Mouse (Mus musculus) MEL (cell line): ENCODE results near the gene Ccng2. TPM values are rescaled to one million over a fixed set of nuclear protein-coding genes. Genes with fewer than 3 reads are reported as not detected.

Experiments
- DNase-seq: peaks from one replicate; pipeline ENCODE4 v3.0.0; 2011; ENCODE audit warnings: low read depth, low spot score
- H3K27ac ChIP-seq: 2 replicates; pipeline ENCODE4 v1.5.1; 2012; ENCODE audit warnings: low read depth, mild to moderate bottlenecking, control low read depth, low read length, moderate library complexity; ENCODE audit not compliant: control insufficient read depth
- H3K27me3 ChIP-seq, 2 experiments: fragments of 150-350 bp in 1 of 2; sonication (generic) in 1 of 2; 2 replicates each; pipeline ENCODE4 v1.6.1; 2012; ENCODE audit warnings: low read length in 2 of 2, mild to moderate bottlenecking in 2 of 2, improper control_type of control experiment in 1 of 2, moderate library complexity in 1 of 2; ENCODE audit not compliant: insufficient read depth in 2 of 2, control insufficient read depth in 1 of 2
- H3K36me3 ChIP-seq, 2 experiments: 2 replicates each; pipeline ENCODE4 v1.6.1; 2012 to 2014; ENCODE audit warnings: low read length in 2 of 2, improper control_type of control experiment in 1 of 2, inconsistent platforms in 1 of 2, mild to moderate bottlenecking in 1 of 2; ENCODE audit not compliant: insufficient read depth in 2 of 2, control insufficient read depth in 1 of 2
- H3K4me1 ChIP-seq, 2 experiments: fragments of 150-350 bp in 1 of 2; sonication (generic) in 1 of 2; 2 replicates each; pipeline ENCODE4 v1.6.1; 2012; ENCODE audit warnings: low read length in 2 of 2, improper control_type of control experiment in 1 of 2, mild to moderate bottlenecking in 1 of 2; ENCODE audit not compliant: insufficient read depth in 2 of 2, control insufficient read depth in 1 of 2
- H3K4me3 ChIP-seq, 2 experiments: fragments of 150-350 bp in 1 of 2; sonication (generic) in 1 of 2; 2 replicates each; pipeline ENCODE4 v1.5.1; 2012; ENCODE audit warnings: low read depth in 2 of 2, low read length in 2 of 2, mild to moderate bottlenecking in 2 of 2, moderate library complexity in 2 of 2, control low read depth in 1 of 2, improper control_type of control experiment in 1 of 2; ENCODE audit not compliant: control insufficient read depth in 1 of 2, insufficient read depth in 1 of 2
- H3K79me2 ChIP-seq: 2 replicates; pipeline ENCODE4 v1.6.1; 2012; ENCODE audit warnings: mild to moderate bottlenecking, low read length, moderate library complexity; ENCODE audit not compliant: control insufficient read depth, poor library complexity, insufficient read depth
- H3K9ac ChIP-seq: 2 replicates; pipeline ENCODE4 v1.6.1; 2012; ENCODE audit warnings: low read depth, mild to moderate bottlenecking, control low read depth, low read length, moderate library complexity; ENCODE audit not compliant: control insufficient read depth, poor library complexity, severe bottlenecking
- H3K9me3 ChIP-seq: fragments of 150-350 bp; sonication (generic); replicated peaks from 2 replicates; pipeline ENCODE4 v1.6.1; 2012; ENCODE audit warnings: mild to moderate bottlenecking, low read length, improper control_type of control experiment, moderate library complexity; ENCODE audit not compliant: insufficient read depth
- BHLHE40 ChIP-seq: IDR thresholded peaks from 2 replicates; pipeline ENCODE4 v1.6.1; 2012; ENCODE audit warnings: low read depth, mild to moderate bottlenecking, inconsistent platforms, low read length, improper control_type of control experiment, borderline replicate concordance
- CHD1 ChIP-seq: IDR thresholded peaks from 2 replicates; pipeline ENCODE4 v1.6.1; 2012; ENCODE audit warnings: low read depth, mild to moderate bottlenecking, inconsistent platforms, low read length, improper control_type of control experiment
- CHD2 ChIP-seq: IDR thresholded peaks from 2 replicates; pipeline ENCODE4 v1.6.1; 2011; ENCODE audit warnings: low read length, improper control_type of control experiment
- E2F4 ChIP-seq: IDR thresholded peaks from 2 replicates; pipeline ENCODE4 v1.6.1; 2011; ENCODE audit warnings: low read depth, low read length, improper control_type of control experiment, borderline replicate concordance
- EP300 ChIP-seq, 2 experiments: IDR thresholded peaks; 2 replicates each; pipeline ENCODE4 v1.6.1; 2011; ENCODE audit warnings: improper control_type of control experiment in 2 of 2, low read length in 2 of 2, low read depth in 1 of 2, mild to moderate bottlenecking in 1 of 2
- GATA1 ChIP-seq: IDR thresholded peaks from 2 replicates; pipeline ENCODE4 v1.6.1; 2011; ENCODE audit warnings: low read depth, low read length, improper control_type of control experiment
- HCFC1 ChIP-seq: IDR thresholded peaks from 2 replicates; pipeline ENCODE4 v1.6.1; 2012; ENCODE audit warnings: low read depth, mild to moderate bottlenecking, inconsistent platforms, low read length, improper control_type of control experiment, moderate library complexity
- KAT2A ChIP-seq: conservative IDR thresholded peaks from 2 replicates; pipeline ENCODE4 v1.6.1; 2012; ENCODE audit warnings: low read depth, low read length, improper control_type of control experiment, inconsistent platforms
- MAFK ChIP-seq: IDR thresholded peaks from 2 replicates; pipeline ENCODE4 v1.6.1; 2011; ENCODE audit warnings: low read depth, mild to moderate bottlenecking, low read length, improper control_type of control experiment, borderline replicate concordance
- MYB ChIP-seq: IDR thresholded peaks from 2 replicates; pipeline ENCODE4 v1.6.1; 2011; ENCODE audit warnings: mild to moderate bottlenecking, low read depth, low read length, improper control_type of control experiment
- MYC ChIP-seq: IDR thresholded peaks from 2 replicates; pipeline ENCODE4 v1.6.1; 2011; ENCODE audit warnings: low read depth, mild to moderate bottlenecking, low read length, improper control_type of control experiment, moderate library complexity
- NRF1 ChIP-seq: IDR thresholded peaks from 2 replicates; pipeline ENCODE4 v1.6.1; 2014; ENCODE audit warnings: low read depth, mild to moderate bottlenecking, inconsistent platforms, low read length, improper control_type of control experiment, moderate library complexity; ENCODE audit not compliant: poor library complexity, insufficient read depth, severe bottlenecking
- POLR2A ChIP-seq, 2 experiments: IDR thresholded peaks; 2 replicates each; pipeline ENCODE4 v1.6.1; 2011 to 2012; ENCODE audit warnings: low read length in 2 of 2, mild to moderate bottlenecking in 2 of 2, control low read depth in 1 of 2, improper control_type of control experiment in 1 of 2, low read depth in 1 of 2, moderate library complexity in 1 of 2; ENCODE audit not compliant: control insufficient read depth in 1 of 2, insufficient read depth in 1 of 2, poor library complexity in 1 of 2
- POLR2AphosphoS2 ChIP-seq: IDR thresholded peaks from 2 replicates; pipeline ENCODE4 v1.6.1; 2011; ENCODE audit warnings: low read length, improper control_type of control experiment
- POLR2AphosphoS5 ChIP-seq: IDR thresholded peaks from 2 replicates; pipeline ENCODE4 v1.6.1; 2012; ENCODE audit warnings: low read depth, borderline replicate concordance, mild to moderate bottlenecking, inconsistent platforms, low read length, moderate library complexity, mixed read lengths
- RAD21 ChIP-seq: IDR thresholded peaks from 2 replicates; pipeline ENCODE4 v1.6.1; 2011; ENCODE audit warnings: mild to moderate bottlenecking, low read depth, low read length, improper control_type of control experiment
- RCOR1 ChIP-seq: IDR thresholded peaks from 2 replicates; pipeline ENCODE4 v1.6.1; 2012; ENCODE audit warnings: low read depth, mild to moderate bottlenecking, inconsistent platforms, low read length, improper control_type of control experiment
- USF1 ChIP-seq: IDR thresholded peaks from 2 replicates; pipeline ENCODE4 v1.6.1; 2014; ENCODE audit warnings: low read depth, mild to moderate bottlenecking, inconsistent platforms, low read length, improper control_type of control experiment, moderate library complexity
- ZKSCAN1 ChIP-seq: IDR thresholded peaks from 2 replicates; pipeline ENCODE4 v1.6.1; 2012; ENCODE audit warnings: low read depth, mild to moderate bottlenecking, inconsistent platforms, low read length, improper control_type of control experiment, moderate library complexity
- ZMIZ1 ChIP-seq: IDR thresholded peaks from 2 replicates; pipeline ENCODE4 v1.6.1; 2012; ENCODE audit warnings: low read depth, mild to moderate bottlenecking, inconsistent platforms, low read length, improper control_type of control experiment, moderate library complexity
- ZNF384 ChIP-seq: IDR thresholded peaks from 2 replicates; pipeline ENCODE4 v1.6.1; 2012; ENCODE audit warnings: low read depth, mild to moderate bottlenecking, inconsistent platforms, low read length, improper control_type of control experiment
- polyA plus RNA-seq, 2 experiments: library from polyadenylated mRNA; stranded (reverse) in 1 of 2; unstranded in 1 of 2; fragments of >175 nt in 1 of 2; fragments of >200 nt in 1 of 2; gene quantifications; 2 replicates each; pipeline versions ENCODE4 v1.2.1 to v1.2.4; 2012; ENCODE audit warnings: low replicate concordance in 2 of 2, low read depth in 1 of 2; ENCODE audit not compliant: insufficient read length in 2 of 2, insufficient read depth in 1 of 2, missing spikeins in 1 of 2
- total RNA-seq: library from RNA; depleted of rRNA; stranded (reverse); fragments of 300-350 nt; gene quantifications from 2 replicates; pipeline ENCODE4 v1.2.3, GENCODE M21; 2012

Ccng2 gene
- total and polyA plus RNA-seq, 3 experiments = 1.0 to 3.7 TPM; not detected in 1

DNA sequence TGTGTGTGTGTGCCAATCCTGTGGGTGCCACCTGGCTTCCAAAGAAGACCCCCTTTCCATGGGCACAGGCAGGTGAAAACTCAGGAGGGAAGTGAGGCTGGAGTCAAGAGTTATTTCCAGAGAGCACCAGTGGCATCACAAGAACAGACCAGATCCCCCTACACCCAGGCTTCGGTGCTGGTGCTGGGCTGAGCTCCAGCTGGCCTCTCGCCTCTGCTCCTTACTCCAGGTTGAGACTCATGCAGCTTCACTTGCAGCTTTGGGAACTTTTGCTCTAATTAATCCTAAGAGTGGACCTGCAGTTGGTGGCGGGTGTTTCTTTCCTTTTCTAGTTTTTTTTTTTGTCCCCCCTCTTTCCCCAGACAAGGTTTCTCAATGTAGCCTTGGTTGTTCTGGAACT is 30.3 kb downstream of the Ccng2 start:
- no peak overlapping the region for H3K9ac ChIP-seq
- no peak overlapping the region for H3K27ac ChIP-seq
- H3K4me1 ChIP-seq = no peaks in the 10 kb centered on the region
- H3K79me2 ChIP-seq = no peaks in the 10 kb centered on the region
- no peak overlapping the region for H3K4me3 ChIP-seq
- peaks cover 0 to 2% of the 10 kb centered on the region in 2 experiments; a peak in 1 of 4 replicates for H3K27me3 ChIP-seq
- no peaks in the 10 kb centered on the region for H3K9me3 ChIP-seq
- TF ChIP-seq ZKSCAN1 (no peak), HCFC1 (no peak), CHD1 (no peak), EP300 (IDR thresholded peaks at IDR 0.05; ENCODE audit: low read depth in 1 of 2, low read length in 2 of 2) (no peak), MYB (no peak), POLR2AphosphoS5 (no peak), ZMIZ1 (no peak), KAT2A (no peak), ZNF384 (no peak), USF1 (no peak), E2F4 (no peak), CHD2 (no peak), MYC (no peak)
- no peaks in the 10 kb centered on the region for H3K36me3 ChIP-seq
- DNase-seq = no peak

DNA sequence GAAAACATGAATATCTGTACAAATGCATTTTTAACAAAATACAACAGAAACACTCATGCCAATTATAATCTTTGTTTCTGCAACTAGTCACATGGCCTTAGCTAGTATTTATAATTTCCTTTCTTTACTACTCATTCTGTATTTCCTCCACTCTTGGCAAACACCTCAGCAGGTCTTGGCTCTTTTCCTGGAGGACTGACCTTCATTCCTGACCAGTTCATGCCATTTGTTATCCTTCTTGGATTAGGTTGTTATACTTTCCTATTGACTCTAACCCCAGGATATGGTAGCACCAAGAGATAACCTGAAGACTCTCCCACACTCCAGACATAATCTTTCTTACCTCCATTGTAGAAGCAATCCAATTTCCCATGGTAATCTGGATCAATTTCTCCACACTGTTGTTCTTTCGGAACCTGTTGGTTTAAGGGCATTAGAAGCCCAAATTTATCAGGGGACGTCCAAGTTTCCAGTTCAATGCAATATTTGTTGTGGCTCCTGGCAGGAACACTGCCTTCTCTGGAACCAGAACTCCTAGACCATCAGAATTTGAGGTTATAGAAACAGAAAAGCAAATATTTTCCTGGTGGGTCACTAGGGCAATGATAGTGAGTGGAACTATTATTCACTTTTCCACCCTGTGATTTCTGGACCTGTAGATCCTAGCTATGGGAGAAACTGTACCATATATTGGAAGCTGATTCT is 38.2 kb downstream of the Ccng2 start:
- no peaks in the 10 kb centered on the region for H3K4me1 ChIP-seq
- no peaks in the 10 kb centered on the region for H3K79me2 ChIP-seq
- no peaks in the 10 kb centered on the region; a peak in 2 of 4 replicates for H3K27me3 ChIP-seq
- no peaks in the 10 kb centered on the region for H3K36me3 ChIP-seq
- no peak for DNase-seq
- H3K9ac ChIP-seq = no peak overlapping the region
- H3K4me3 ChIP-seq = no peak overlapping the region
- H3K9me3 ChIP-seq = no peaks in the 10 kb centered on the region
- TF ChIP-seq NRF1 (no peak), BHLHE40 (no peak), ZNF384 (no peak), POLR2AphosphoS2 (no peak), ZMIZ1 (no peak), RCOR1 (no peak), POLR2A (IDR thresholded peaks at IDR 0.05; ENCODE audit: control insufficient read depth in 1 of 2, insufficient read depth in 1 of 2, low read depth in 1 of 2, low read length in 2 of 2, poor library complexity in 1 of 2) (no peak), MAFK (no peak), GATA1 (no peak), EP300 (IDR thresholded peaks at IDR 0.05; ENCODE audit: low read depth in 1 of 2, low read length in 2 of 2) (no peak), RAD21 (no peak), USF1 (no peak)
- H3K27ac ChIP-seq = no peak overlapping the region
